Mouse (Mus musculus) A20 (cell line): ENCODE measurements around the gene B3gnt9.

Source experiments
- DNase-seq: peaks from one replicate; pipeline ENCODE4 v3.0.0-alpha.2; 2011; ENCODE audit warnings: low read depth, low spot score

The B3gnt9 gene

DNA sequence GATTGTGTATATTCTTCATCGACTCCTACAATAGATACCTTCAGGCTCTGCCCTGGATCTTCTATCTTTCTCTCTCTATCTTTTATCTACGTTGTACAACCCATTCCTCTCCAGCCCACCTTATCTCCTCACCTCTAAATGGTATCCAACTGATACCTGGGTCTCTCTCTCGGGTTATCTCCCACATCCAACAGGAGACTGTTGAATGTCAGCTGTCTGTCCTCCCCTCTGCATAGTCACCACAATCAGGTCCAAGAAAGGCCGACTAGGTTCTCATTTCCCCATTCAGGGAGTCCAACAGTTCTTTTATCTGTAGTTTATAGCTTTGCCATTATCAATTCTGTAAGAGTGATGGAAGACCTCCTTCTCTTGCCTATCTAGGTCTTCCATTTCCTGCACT, 27.3 kb upstream of the B3gnt9 start:
- no peak for DNase-seq

DNA sequence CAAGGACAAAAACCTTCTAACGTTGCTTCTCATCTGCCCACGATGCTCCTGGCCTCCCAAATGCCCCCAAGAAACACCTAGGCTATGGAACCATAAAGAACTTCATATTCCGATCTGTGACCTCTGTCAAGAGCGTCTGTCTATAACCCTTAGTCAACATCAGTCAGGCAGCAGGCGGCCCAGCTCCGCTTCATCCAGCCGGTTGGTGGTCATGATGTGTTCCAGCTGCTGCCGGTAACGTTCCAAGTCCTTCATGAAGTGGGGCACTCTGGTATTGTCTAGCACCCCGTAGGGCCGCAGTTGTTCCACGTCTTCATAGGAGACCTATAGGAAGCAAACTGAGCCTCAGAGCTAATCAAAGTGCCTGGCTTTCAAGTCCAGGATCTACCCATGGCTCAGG, 26.9 kb upstream of the B3gnt9 start:
- no peak for DNase-seq

DNA sequence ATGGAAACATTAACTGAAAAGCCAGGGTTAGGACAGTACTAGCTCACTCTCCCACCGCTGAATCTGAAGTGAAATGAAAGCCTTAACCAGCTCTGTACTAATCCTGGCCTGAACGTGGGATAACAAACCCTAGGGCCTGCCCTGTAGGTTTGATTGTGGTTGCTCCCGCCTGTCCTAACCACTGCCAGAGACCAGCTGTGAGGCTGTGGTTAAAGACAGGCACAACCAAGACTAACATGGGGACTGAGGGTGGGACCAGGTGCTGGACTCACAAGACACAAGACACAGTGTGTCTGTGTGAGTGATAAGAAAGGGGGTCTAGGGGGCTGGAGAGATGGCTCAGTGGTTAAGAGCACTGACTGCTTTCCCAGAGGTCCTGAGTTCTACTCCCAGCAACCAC, 25.6 kb upstream of the B3gnt9 start:
- DNase-seq = no peak

GRCm38 (mm10) chr8:105278911-105279334, 24.0 kb upstream of the B3gnt9 start:
- no peak for DNase-seq

DNA sequence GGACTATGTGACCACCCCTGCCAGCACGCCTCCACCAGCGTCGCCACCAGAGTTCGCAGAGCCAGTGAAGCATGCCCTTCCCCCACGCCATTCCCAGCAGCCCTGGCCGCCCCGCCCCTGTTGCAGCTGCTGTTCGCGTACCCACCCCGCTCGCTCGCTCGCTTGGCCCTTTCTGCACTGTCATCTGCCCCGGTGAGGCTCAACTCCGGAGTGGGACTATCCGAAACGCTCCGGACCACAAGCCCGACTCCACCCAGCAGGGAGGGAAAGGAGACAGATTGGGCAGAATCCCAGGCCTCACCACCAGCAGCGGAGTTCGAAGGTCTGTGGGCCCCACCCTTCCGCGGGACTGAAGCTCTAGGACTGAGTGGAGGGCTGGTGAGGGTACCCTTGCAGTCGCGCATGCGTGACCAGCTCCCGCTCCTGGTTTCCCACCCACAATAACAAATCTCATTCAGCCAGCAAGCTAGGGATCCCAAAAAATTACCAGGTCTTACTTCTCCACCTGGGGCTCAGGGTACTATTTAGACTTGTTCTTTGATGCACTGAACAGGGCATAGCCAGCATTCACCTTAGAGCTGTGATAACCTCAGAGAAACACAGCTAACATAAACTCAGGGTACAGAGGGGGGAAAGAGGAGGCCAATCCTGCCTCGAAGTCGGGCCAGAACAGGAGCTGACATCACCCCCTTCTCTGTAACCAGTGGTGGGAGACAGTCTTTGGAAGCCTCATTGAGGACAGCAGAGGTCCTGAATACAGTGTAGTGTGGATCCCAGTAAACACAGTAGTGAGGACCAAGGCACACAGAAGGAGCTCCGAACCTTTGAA, 21.6 kb upstream of the B3gnt9 start:
- no peak for DNase-seq

- DNase-seq = no peak
These were observed 20.9 kb upstream of the B3gnt9 start, which contains the start of gene Nol3 for GRCm38 (mm10) chr8:105275840-105276239. TSS of gene Nol3 (plus strand) at chr8:105276140.

GRCm38 (mm10) chr8:105275387-105275786, 20.4 kb upstream of the B3gnt9 start:
- no peak for DNase-seq

- DNase-seq = no peak
These were observed 15.9 kb upstream of the B3gnt9 start for GRCm38 (mm10) chr8:105270916-105271186.

GRCm38 (mm10) chr8:105270101-105270915, 15.4 kb upstream of the B3gnt9 start:
- no peak for DNase-seq

- DNase-seq = no peak
These were observed 14.6 kb upstream of the B3gnt9 start, which contains the start of gene Hsf4 for GRCm38 (mm10) chr8:105269461-105269947. TSS of gene Hsf4 (plus strand) at chr8:105269801.

GRCm38 (mm10) chr8:105269075-105269458, 14.1 kb upstream of the B3gnt9 start:
- no peak for DNase-seq

DNA sequence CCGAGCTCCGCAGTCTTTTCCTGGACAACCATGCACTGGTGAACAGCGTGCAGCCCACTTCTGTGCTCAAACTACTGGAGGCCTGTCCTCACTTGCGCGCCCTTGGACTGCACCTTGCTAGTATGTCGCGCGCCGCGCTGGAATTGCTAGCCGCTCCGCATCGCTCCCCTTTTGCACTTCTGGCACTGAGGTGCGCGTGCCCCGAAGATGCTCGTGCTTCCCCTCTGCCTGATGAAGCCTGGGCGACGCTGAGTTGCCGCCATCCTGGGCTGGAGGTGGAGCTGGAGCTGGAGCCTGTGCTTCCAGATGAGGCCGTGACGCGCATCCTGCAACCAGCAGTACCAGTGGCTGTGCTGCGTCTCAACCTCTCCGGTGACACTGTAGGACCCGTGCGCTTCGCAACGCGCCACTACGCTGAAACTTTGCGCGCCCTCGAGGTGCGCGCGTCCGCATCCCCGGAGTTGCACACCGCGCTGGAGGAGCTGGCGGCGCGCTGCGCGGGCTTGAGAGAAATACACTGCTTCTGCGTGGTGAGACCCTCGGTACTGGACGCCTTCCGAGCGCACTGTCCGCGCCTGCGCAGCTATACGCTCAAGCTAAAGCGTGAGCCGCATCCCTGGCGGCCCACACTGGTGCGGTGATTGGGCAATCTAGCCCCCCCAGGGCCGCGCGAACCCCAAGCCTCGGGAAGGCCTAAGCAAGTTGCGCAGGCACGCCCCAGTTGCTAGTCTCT, 13.6 kb upstream of the B3gnt9 start:
- no peak for DNase-seq

DNA sequence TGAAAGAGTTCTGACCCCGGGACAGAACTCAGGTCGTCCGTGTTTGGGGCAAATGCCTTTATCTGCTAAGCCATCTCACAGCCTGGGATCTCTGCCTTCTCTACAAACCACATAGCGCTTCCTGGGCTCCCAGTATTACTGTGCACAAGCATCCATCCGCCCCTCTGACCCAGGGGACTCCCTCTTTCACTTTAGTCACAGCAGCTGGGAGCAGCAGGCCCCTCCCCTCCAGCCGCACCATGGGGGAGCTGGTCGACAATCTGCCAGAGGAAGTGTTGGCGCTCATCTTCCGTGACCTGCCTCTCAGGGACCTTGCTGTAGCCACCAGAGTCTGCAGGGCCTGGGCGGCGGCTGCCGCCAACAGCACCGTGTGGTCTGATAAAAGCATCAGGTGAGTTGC, 11.8 kb upstream of the B3gnt9 start:
- DNase-seq = peak; percentile 49

GRCm38 (mm10) chr8:105265128-105265527, 10.2 kb upstream of the B3gnt9 start:
- DNase-seq = peak; percentile 87

DNA sequence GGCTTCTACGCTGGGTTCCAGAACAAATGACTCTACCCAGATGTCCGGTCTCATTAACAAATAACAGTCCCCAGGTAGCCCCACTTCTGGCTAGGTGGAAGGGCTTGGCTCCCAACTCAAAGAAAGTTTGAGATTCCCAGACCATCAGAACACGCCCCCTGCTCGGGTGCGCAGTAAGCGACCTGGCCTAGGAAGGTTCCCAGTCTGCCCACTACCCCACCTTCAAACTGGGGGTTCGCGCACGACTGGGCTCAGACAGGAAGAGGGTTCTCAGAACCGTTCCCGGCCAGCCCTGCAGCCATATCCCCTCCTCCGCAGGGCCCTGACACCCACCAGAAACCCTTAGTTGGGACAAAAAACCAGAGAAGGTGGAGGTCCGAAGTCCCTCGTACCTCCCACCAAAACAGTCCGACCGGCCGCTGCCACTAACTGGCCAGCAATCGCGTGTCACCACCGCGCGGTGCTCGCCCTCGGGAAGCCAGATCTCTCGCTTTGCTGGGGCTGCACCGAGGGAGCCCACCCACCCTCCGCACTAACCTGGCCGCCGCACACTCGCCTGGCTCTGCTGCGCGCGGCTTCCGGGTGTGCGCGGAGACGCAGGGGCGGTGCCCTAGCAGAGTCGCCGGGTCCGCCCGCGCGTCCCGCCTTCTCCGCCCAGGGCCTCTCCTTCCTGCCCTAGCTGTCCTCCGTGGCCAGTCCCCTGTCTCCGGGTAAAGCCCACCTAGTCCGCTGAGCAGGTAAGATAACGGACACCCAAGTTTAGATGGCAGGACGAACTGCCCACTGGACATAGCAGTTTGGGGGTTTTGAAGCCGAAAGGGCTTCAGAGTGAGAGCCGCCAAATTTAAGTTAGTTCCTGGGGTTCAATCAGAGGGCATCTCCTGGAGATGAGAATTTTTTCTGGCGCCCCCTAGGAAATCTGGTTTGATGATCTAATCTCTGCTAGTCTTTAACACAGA, 9.3 kb upstream of the B3gnt9 start, which contains the start of the genes Tradd and Fbxl8:
Gene Tradd (minus strand): TSS at position 586 of the 959 bp plus-strand sequence.
Gene Fbxl8 (plus strand): TSS at position 625 of the 959 bp plus-strand sequence.
- DNase-seq = peak; percentile 90

- peak; percentile 53 for DNase-seq
These were observed 8.4 kb upstream of the B3gnt9 start for GRCm38 (mm10) chr8:105263244-105263912.

DNA sequence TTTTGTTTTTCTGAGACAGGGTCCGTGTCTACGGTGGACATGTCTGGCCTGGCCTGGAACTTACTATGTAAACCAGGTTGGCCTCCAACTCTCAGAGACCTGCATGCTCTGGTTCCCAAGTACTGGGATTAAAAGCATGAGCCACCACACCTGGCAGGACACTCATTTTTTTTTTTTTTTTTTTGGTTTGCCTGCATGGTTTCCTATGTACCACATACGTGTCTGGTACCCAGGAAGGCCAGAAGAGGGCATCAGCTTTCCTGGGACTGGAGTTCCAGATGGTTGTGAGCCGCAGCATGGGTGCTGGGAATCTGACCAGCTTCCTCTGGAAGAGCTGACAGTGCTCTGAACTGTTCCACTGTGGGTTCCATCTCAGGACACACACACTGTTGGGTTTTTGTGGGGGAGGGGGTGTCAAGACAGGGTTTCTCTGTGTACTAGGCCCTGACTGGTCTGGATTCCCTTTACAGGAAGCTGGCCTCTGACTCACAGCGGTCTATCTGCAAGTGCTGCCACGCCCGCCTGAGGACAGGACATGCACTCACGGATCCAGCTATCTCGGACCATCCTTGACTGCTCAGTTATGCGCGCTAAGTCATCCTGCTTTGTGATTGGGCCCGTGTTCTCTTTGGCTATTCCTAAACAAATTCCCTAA, 6.5 kb upstream of the B3gnt9 start:
- DNase-seq = no peak

DNA sequence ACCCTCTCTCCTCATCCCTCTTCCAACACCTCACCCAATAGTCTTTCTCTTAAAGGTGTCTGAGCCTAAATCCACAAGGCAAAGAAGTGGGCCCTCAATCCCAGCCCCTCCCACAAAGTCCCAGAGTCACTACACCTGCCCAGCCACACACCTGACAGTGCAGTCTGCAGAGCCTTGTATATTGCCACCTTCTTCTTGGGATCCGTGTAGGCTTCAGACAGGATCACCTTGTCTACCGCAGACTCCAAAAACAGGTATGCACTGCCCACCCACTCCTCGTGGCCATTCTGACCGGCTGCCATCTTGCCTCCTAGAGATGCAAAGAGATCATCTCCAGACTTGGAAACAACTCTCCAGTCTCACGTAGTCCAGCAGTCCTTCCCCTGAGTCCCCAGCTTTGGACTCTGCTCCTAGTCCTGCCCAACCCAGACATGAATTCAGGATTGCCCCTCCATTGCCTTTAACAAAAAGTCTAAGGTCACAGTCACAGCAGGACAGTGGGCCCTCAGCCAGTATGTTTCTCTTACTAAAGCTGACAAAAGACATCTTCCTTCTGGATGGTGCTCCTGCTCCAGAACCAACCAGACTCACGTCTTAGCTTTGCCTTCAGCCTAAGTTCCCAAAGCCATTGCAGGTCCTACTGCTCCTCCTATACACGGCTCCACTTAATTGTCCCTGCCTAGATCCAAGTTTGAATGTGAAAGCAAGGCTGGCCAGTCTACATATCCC, 5.6 kb upstream of the B3gnt9 start:
- DNase-seq = no peak
